ENCODE assay signal across 19 mouse cellular contexts in the genomic region with DNA sequence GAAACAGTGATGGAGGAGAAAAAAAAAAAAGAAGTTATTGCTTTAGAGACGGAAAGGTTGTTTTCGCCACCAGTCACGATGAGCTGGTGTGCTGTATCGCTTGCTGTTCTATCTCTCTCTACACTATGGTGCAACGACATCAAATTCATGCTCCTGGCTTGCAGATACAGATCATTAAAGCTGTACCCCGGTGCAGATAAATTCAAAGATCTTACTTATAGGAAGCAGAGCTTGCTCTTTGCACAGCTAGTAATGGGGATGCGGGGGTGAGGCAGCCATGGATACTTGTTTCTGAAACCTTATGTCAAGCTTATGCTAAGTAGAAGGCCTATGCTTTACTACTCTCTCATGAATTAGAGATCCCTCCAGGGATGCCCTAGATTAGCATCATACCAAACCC. TPM values are rescaled to one million over a fixed set of nuclear protein-coding genes. Genes with fewer than 3 reads are reported as not detected.
DNase-seq lines count a peak whose midpoint lies in the region; ATAC-seq and TF ChIP-seq lines count a peak whose summit lies in the region.
"Had no signal": no experiment of that assay in that cellular context is flagged by ENCODE, and none has a peak within 500 bp of the region (broad histone marks: within the 10 kb centered on the region; RNA-seq: fewer than 3 reads in every experiment).

No protein-coding gene starts in this region.

- ATAC-seq in forebrain, embryonic 15.5 days (replicated peaks): no peak
- no peak for ATAC-seq in forebrain, embryonic 11.5 days (replicated peaks; ENCODE audit: low FRiP score)
- no peak for ATAC-seq in intestine, embryonic 14.5 days (replicated peaks; ENCODE audit: low FRiP score, low TSS enrichment, low read depth)
- ATAC-seq in intestine, embryonic 15.5 days: no peak
- ATAC-seq in midbrain, embryonic 12.5 days (ENCODE audit: low FRiP score, low read depth): no peak
- no peak for ATAC-seq in midbrain, embryonic 15.5 days (replicated peaks)
- no peak for ATAC-seq in stomach, postnatal 0 days (ENCODE audit: low FRiP score, low TSS enrichment)
- ATAC-seq: intestine, embryonic 16.5 days had no signal

- peak overlapping the region; percentile 66 for H3K27ac ChIP-seq in forebrain, embryonic 15.5 days (replicated peaks)
- no peak overlapping the region for H3K27ac ChIP-seq in forebrain, embryonic 11.5 days (ENCODE audit: low read depth, low read length)
- H3K27ac ChIP-seq in intestine, embryonic 14.5 days (ENCODE audit: low read depth): no peak overlapping the region
- no peak overlapping the region for H3K27ac ChIP-seq in intestine, embryonic 15.5 days
- H3K27ac ChIP-seq in midbrain, embryonic 12.5 days (replicated peaks): peak overlapping the region; percentile 11; the same call in 1 of the 2 replicates
- no peak overlapping the region for H3K27ac ChIP-seq in midbrain, embryonic 15.5 days
- 0 out of 2 replicates have a peak overlapping the region, but pooled peaks have one; percentile 30 for H3K27ac ChIP-seq in stomach, postnatal 0 days (replicated peaks)
- H3K27ac ChIP-seq: limb, embryonic 12.5 days; liver, embryonic 15.5 days had no signal

- no peak overlapping the region for H3K4me3 ChIP-seq in forebrain, embryonic 15.5 days
- no peak overlapping the region for H3K4me3 ChIP-seq in forebrain, embryonic 11.5 days (ENCODE audit: low read depth, low read length)
- H3K4me3 ChIP-seq in intestine, embryonic 14.5 days (ENCODE audit: low read depth, low read length): no peak overlapping the region
- H3K4me3 ChIP-seq in intestine, embryonic 15.5 days (replicated peaks): no peak overlapping the region
- H3K4me3 ChIP-seq in midbrain, embryonic 12.5 days: no peak overlapping the region
- no peak overlapping the region for H3K4me3 ChIP-seq in midbrain, embryonic 15.5 days
- H3K4me3 ChIP-seq in stomach, postnatal 0 days (ENCODE audit: low read depth, low read length): no peak overlapping the region
- H3K4me3 ChIP-seq: limb, embryonic 12.5 days; liver, embryonic 15.5 days had no signal

- TF ChIP-seq EP300 in stomach, postnatal 0 days (optimal IDR thresholded peaks at IDR 0.05): no peak

- no peak for DNase-seq in forebrain, embryonic 11.5 days (ENCODE audit: low spot score)
- peak; percentile 47 for DNase-seq in intestine, embryonic 14.5 days (ENCODE audit: low spot score)
- DNase-seq in stomach, postnatal 0 days (ENCODE audit: low spot score): no peak
- no peak for DNase-seq in cerebellum, adult 11 months
- DNase-seq: adrenal gland, adult 2 months; cerebellum, postnatal 14 days; gastrocnemius, postnatal 25 days; heart, postnatal 14 days; lung, postnatal 14 days; thymus, postnatal 4 days had no signal

- H3K4me2 ChIP-seq in forebrain, embryonic 15.5 days (replicated peaks): no peak overlapping the region
- no peak overlapping the region for H3K4me2 ChIP-seq in forebrain, embryonic 11.5 days (ENCODE audit: low read depth, low read length, severe bottlenecking)
- no peak overlapping the region for H3K4me2 ChIP-seq in intestine, embryonic 14.5 days (ENCODE audit: low read length)
- no peak overlapping the region for H3K4me2 ChIP-seq in intestine, embryonic 15.5 days (replicated peaks)
- H3K4me2 ChIP-seq in midbrain, embryonic 12.5 days (replicated peaks): no peak overlapping the region
- H3K4me2 ChIP-seq in midbrain, embryonic 15.5 days: no peak overlapping the region
- H3K4me2 ChIP-seq in stomach, postnatal 0 days (replicated peaks; ENCODE audit: low read depth): no peak overlapping the region
- H3K4me2 ChIP-seq: heart, embryonic 11.5 days; limb, embryonic 12.5 days; liver, embryonic 15.5 days had no signal

- no peak overlapping the region for H3K9ac ChIP-seq in forebrain, embryonic 15.5 days (replicated peaks)
- H3K9ac ChIP-seq in forebrain, embryonic 11.5 days (ENCODE audit: low read length): no peak overlapping the region
- H3K9ac ChIP-seq in intestine, embryonic 14.5 days (ENCODE audit: low read length): no peak overlapping the region
- no peak overlapping the region for H3K9ac ChIP-seq in intestine, embryonic 15.5 days
- H3K9ac ChIP-seq in midbrain, embryonic 12.5 days (replicated peaks): no peak overlapping the region
- H3K9ac ChIP-seq in midbrain, embryonic 15.5 days: no peak overlapping the region
- no peak overlapping the region for H3K9ac ChIP-seq in stomach, postnatal 0 days (ENCODE audit: low read length)
- H3K9ac ChIP-seq: limb, embryonic 12.5 days; liver, embryonic 15.5 days had no signal

- no peaks in the 10 kb centered on the region for H3K9me3 ChIP-seq in forebrain, embryonic 15.5 days
- no peaks in the 10 kb centered on the region for H3K9me3 ChIP-seq in forebrain, embryonic 11.5 days (ENCODE audit: control insufficient read depth, low read length)
- H3K9me3 ChIP-seq in intestine, embryonic 14.5 days (ENCODE audit: control insufficient read depth, low read length): no peaks in the 10 kb centered on the region
- H3K9me3 ChIP-seq in intestine, embryonic 15.5 days: no peaks in the 10 kb centered on the region
- H3K9me3 ChIP-seq in midbrain, embryonic 12.5 days: no peaks in the 10 kb centered on the region
- no peaks in the 10 kb centered on the region for H3K9me3 ChIP-seq in midbrain, embryonic 15.5 days
- no peaks in the 10 kb centered on the region for H3K9me3 ChIP-seq in stomach, postnatal 0 days (ENCODE audit: control insufficient read depth, low read length)
- H3K9me3 ChIP-seq: limb, embryonic 12.5 days; liver, embryonic 15.5 days had no signal

- H3K36me3 ChIP-seq in forebrain, embryonic 15.5 days: peaks cover 26% of the 10 kb centered on the region
- no peaks in the 10 kb centered on the region; the same call in 1 of the 2 replicates for H3K36me3 ChIP-seq in forebrain, embryonic 11.5 days (ENCODE audit: control insufficient read depth, insufficient read depth, low read length)
- H3K36me3 ChIP-seq in intestine, embryonic 14.5 days (ENCODE audit: control insufficient read depth, insufficient read depth, low read length): peaks cover 14% of the 10 kb centered on the region; the same call in 1 of the 2 replicates
- H3K36me3 ChIP-seq in intestine, embryonic 15.5 days: no peaks in the 10 kb centered on the region
- H3K36me3 ChIP-seq in midbrain, embryonic 12.5 days: peaks cover 6% of the 10 kb centered on the region; the same call in 1 of the 2 replicates
- H3K36me3 ChIP-seq in midbrain, embryonic 15.5 days (replicated peaks): no peaks in the 10 kb centered on the region
- H3K36me3 ChIP-seq in stomach, postnatal 0 days (ENCODE audit: control insufficient read depth, insufficient read depth, low read length): no peaks in the 10 kb centered on the region
- H3K36me3 ChIP-seq: limb, embryonic 12.5 days had no signal

- no peak for TF ChIP-seq CTCF in stomach, postnatal 0 days (IDR thresholded peaks at IDR 0.05; ENCODE audit: low read depth)

- peaks cover 87% of the 10 kb centered on the region for H3K4me1 ChIP-seq in forebrain, embryonic 15.5 days
- H3K4me1 ChIP-seq in forebrain, embryonic 11.5 days (replicated peaks; ENCODE audit: control insufficient read depth, insufficient read depth, low read length): peaks cover 32% of the 10 kb centered on the region
- H3K4me1 ChIP-seq in intestine, embryonic 14.5 days (replicated peaks; ENCODE audit: control insufficient read depth, insufficient read depth, low read length): peaks cover 15% of the 10 kb centered on the region
- peaks cover 6% of the 10 kb centered on the region; the same call in 1 of the 2 replicates for H3K4me1 ChIP-seq in intestine, embryonic 15.5 days (replicated peaks)
- H3K4me1 ChIP-seq in midbrain, embryonic 12.5 days: peaks cover 78% of the 10 kb centered on the region
- peaks cover 44% of the 10 kb centered on the region for H3K4me1 ChIP-seq in midbrain, embryonic 15.5 days
- H3K4me1 ChIP-seq in stomach, postnatal 0 days (replicated peaks; ENCODE audit: control insufficient read depth, insufficient read depth): 0 out of 2 replicates have a peak, but pooled peaks cover under 1% of the 10 kb centered on the region

- 84% methylated on average over 7 of the region's 7 CpGs for WGBS in forebrain, embryonic 15.5 days
- 92% methylated on average over 7 of the region's 7 CpGs for WGBS in forebrain, embryonic 11.5 days
- WGBS in intestine, embryonic 14.5 days: 93% methylated on average over 7 of the region's 7 CpGs
- WGBS in intestine, embryonic 15.5 days: 87% methylated on average over 7 of the region's 7 CpGs
- 80% methylated on average over 7 of the region's 7 CpGs for WGBS in midbrain, embryonic 12.5 days
- 72% methylated on average over 7 of the region's 7 CpGs for WGBS in midbrain, embryonic 15.5 days
- 86% methylated on average over 7 of the region's 7 CpGs for WGBS in stomach, postnatal 0 days

- H3K27me3 ChIP-seq in forebrain, embryonic 15.5 days: no peaks in the 10 kb centered on the region
- H3K27me3 ChIP-seq in forebrain, embryonic 11.5 days (ENCODE audit: control insufficient read depth, insufficient read depth, low read length): no peaks in the 10 kb centered on the region
- H3K27me3 ChIP-seq in intestine, embryonic 14.5 days (replicated peaks; ENCODE audit: control insufficient read depth, insufficient read depth, low read length): no peaks in the 10 kb centered on the region
- H3K27me3 ChIP-seq in intestine, embryonic 15.5 days (replicated peaks): no peaks in the 10 kb centered on the region
- no peaks in the 10 kb centered on the region for H3K27me3 ChIP-seq in midbrain, embryonic 12.5 days
- no peaks in the 10 kb centered on the region for H3K27me3 ChIP-seq in midbrain, embryonic 15.5 days (replicated peaks)
- no peaks in the 10 kb centered on the region for H3K27me3 ChIP-seq in stomach, postnatal 0 days (ENCODE audit: control insufficient read depth, insufficient read depth, low read length)
- H3K27me3 ChIP-seq: CH12.LX; liver, embryonic 15.5 days had no signal

RNA-seq across cellular contexts. Expression of gene Zeb2, which starts 23.7 kb away (rescaled TPM):
- 106 and 119 TPM in 2 replicates for polyA plus RNA-seq in forebrain, embryonic 15.5 days (2015; fragmentation: Nextera tagmentation; extraction: Ambion mirVana)
- 45.6 and 50.0 TPM in 2 replicates for polyA plus RNA-seq in forebrain, embryonic 11.5 days (2014; fragmentation: Nextera tagmentation; extraction: Ambion mirVana)
- polyA plus RNA-seq in intestine, embryonic 14.5 days (2014; fragmentation: Nextera tagmentation; extraction: Ambion mirVana): 44.5 and 49.2 TPM in 2 replicates
- polyA plus RNA-seq in intestine, embryonic 15.5 days (2015; fragmentation: Nextera tagmentation; extraction: Ambion mirVana): 34.5 and 37.4 TPM in 2 replicates
- polyA plus RNA-seq in midbrain, embryonic 12.5 days (2016; fragmentation: Nextera tagmentation; extraction: Ambion mirVana): 66.6 and 68.7 TPM in 2 replicates
- 30.8 and 31.5 TPM in 2 replicates for polyA plus RNA-seq in midbrain, embryonic 15.5 days (2015; fragmentation: Nextera tagmentation; extraction: Ambion mirVana)
- 13.5 and 14.4 TPM in 2 replicates for polyA plus RNA-seq in stomach, postnatal 0 days (2015; fragmentation: Nextera tagmentation; extraction: Ambion mirVana)

Comparison
In these comparisons a context has a peak if more than half of its experiments do, and no peak if none do; other contexts are left out.
1. H3K27ac ChIP-seq: peak in forebrain, embryonic 15.5 days (single experiment), midbrain, embryonic 12.5 days (single experiment) and stomach, postnatal 0 days (single experiment); none in forebrain, embryonic 11.5 days (single experiment), intestine, embryonic 14.5 days (single experiment), intestine, embryonic 15.5 days (single experiment) and midbrain, embryonic 15.5 days (single experiment).